In the genomic region with DNA sequence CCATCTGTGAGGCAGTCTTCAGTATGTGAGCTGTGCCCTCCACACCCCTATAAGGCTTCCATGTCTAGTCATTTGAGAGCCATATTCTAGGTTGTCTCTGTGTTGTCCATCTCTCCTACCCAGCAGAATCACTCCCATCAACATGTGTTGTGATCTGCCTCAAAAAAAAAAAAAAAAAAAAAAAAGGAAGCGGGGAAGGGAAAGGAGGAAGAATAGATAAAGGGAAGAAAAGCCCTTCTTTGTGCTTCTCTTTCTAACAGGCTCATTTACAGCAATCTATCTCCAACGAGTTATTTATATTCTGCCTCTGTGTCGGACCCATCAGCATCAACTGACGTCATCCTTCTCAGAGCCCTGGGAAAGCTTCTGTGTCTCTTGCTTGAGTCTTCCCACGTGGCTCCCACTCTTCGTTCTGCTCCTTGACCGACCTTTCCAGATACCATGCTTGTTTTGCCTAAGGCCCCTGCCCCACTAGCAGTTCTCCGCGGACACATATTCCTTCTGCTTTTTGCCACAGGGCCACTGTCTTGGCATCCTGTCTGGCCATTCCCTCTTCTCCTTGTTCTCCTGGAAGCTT, we compare ENCODE assay signal across 24 mouse cellular contexts.
"Had no signal": no experiment of that assay in that cellular context is flagged by ENCODE, and none has a peak within 500 bp of the region (broad histone marks: within the 10 kb centered on the region; RNA-seq: fewer than 3 reads in every experiment).

No protein-coding gene starts in this region.

- H3K4me3 ChIP-seq: kidney, embryonic 15.5 days; layer of hippocampus, adult 2 months; limb, embryonic 12.5 days; limb, embryonic 15.5 days; megakaryocyte, embryonic 14.5 days; midbrain, embryonic 10.5 days; midbrain, embryonic 13.5 days; myocyte; neural tube, embryonic 13.5 days had no signal

- H3K4me1 ChIP-seq: kidney, embryonic 15.5 days; limb, embryonic 15.5 days; megakaryocyte, embryonic 14.5 days; midbrain, embryonic 10.5 days; midbrain, embryonic 13.5 days; neural tube, embryonic 13.5 days had no signal

- DNase-seq: kidney, adult 8-10 months; kidney, postnatal 10 days; kidney, postnatal 4 days; layer of hippocampus, adult 9-11 months; left cerebral cortex, postnatal 4 days; liver, postnatal 0 days; lung, embryonic 14.5 days; retina, postnatal 1 day; right cerebral cortex, postnatal 4 days; thymus, adult 2 months; thymus, postnatal 14 days; thymus, postnatal 4 days had no signal

- H3K27ac ChIP-seq: kidney, embryonic 15.5 days; layer of hippocampus, adult 2 months; limb, embryonic 12.5 days; limb, embryonic 15.5 days; liver, embryonic 14.5 days; macrophage; midbrain, embryonic 10.5 days; midbrain, embryonic 13.5 days; neural tube, embryonic 13.5 days; stomach, postnatal 0 days had no signal
